Mouse (Mus musculus) liver, embryonic 14.5 days (tissue): Measurements from ENCODE around the gene Lrrc8e.

Source experiments
- CTCF ChIP-seq: IDR thresholded peaks from 2 replicates; pipeline ENCODE4 v1.5.1; 2016; ENCODE audit warnings: antibody characterized with exemption, low read depth, control low read depth
- EP300 ChIP-seq: IDR thresholded peaks from 2 replicates; pipeline ENCODE4 v1.6.1; 2016; ENCODE audit warnings: antibody characterized with exemption, low read depth

DNA sequence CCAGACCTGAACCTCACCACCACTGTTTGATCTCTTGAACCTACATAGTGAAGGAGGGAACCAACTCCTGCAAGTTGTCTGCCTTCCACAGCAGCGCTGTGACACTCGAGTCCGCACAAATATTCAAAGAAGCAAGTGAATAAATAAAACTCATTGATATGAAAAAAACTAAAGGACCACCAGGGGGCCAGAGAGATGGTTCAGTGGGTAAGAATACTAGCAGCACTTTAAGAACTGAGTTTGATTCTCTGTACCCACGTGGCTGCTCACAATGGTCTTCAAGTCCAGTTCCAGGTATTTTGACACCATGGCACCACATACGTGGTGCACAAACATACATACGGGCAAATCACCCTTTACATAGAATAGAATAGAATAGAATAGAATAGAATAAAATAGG lies 15.5 kb upstream of the Lrrc8e start:
- TF ChIP-seq CTCF: no peak
- no peak for TF ChIP-seq EP300
